In genomic region chr10:85598093-85598599, GRCm38 (mm10) we compare ENCODE assay signal across 8 mouse cellular contexts.
DNase-seq lines count a peak whose midpoint lies in the region; ATAC-seq and TF ChIP-seq lines count a peak whose summit lies in the region.

No protein-coding gene starts in this region.

- peak; percentile 35 for ATAC-seq in forebrain, embryonic 11.5 days (replicated peaks; ENCODE audit: low FRiP score)
- peak; percentile 42 for ATAC-seq in heart, embryonic 14.5 days (ENCODE audit: insufficient number of reproducible peaks, insufficient read depth, low FRiP score, low read depth)
- ATAC-seq in megakaryocyte progenitor cell, adult 5-6 weeks (replicated peaks; ENCODE audit: poor library complexity): 0 out of 2 replicates have a peak, but pooled peaks have one; percentile 11

- no peaks in the 10 kb centered on the region; the same call in 1 of the 2 replicates for H3K27me3 ChIP-seq in ES-Bruce4 (ENCODE audit: control insufficient read depth, insufficient read depth, low read length, poor library complexity, severe bottlenecking)
- no peaks in the 10 kb centered on the region for H3K27me3 ChIP-seq in forebrain, embryonic 11.5 days (ENCODE audit: control insufficient read depth, insufficient read depth, low read length)
- peaks cover 16% of the 10 kb centered on the region; the same call in 1 of the 2 replicates for H3K27me3 ChIP-seq in heart, embryonic 14.5 days (ENCODE audit: control insufficient read depth, insufficient read depth, low read length)

- no peaks in the 10 kb centered on the region for H3K9me3 ChIP-seq in ES-Bruce4 (replicated peaks; ENCODE audit: control insufficient read depth, insufficient read depth, low read length, poor library complexity, severe bottlenecking)
- no peaks in the 10 kb centered on the region for H3K9me3 ChIP-seq in forebrain, embryonic 11.5 days (ENCODE audit: control insufficient read depth, low read length)
- no peaks in the 10 kb centered on the region for H3K9me3 ChIP-seq in heart, embryonic 14.5 days (ENCODE audit: control insufficient read depth, low read length)

- no peaks in the 10 kb centered on the region for H3K36me3 ChIP-seq in ES-Bruce4 (ENCODE audit: control insufficient read depth, insufficient read depth, low read length, poor library complexity, severe bottlenecking)
- no peaks in the 10 kb centered on the region for H3K36me3 ChIP-seq in forebrain, embryonic 11.5 days (ENCODE audit: control insufficient read depth, insufficient read depth, low read length)
- H3K36me3 ChIP-seq in heart, embryonic 14.5 days (ENCODE audit: control insufficient read depth, insufficient read depth, low read length): no peaks in the 10 kb centered on the region

- WGBS in forebrain, embryonic 11.5 days: 51% methylated on average over 9 of the region's 9 CpGs
- WGBS in heart, embryonic 14.5 days: 25% methylated on average over 9 of the region's 9 CpGs

- peak; percentile 73 to 75 for DNase-seq in adrenal gland, postnatal 36 days
- peak; percentile 53 for DNase-seq in forebrain, embryonic 11.5 days (ENCODE audit: low spot score)
- peak; percentile 65 to 66 for DNase-seq in layer of hippocampus, postnatal 10 days (ENCODE audit: low spot score in 2 of 2)
- no peak for DNase-seq in thymus, postnatal 0 days (ENCODE audit: low spot score)
- DNase-seq in natural killer cell, adult 2 months (ENCODE audit: low spot score in 2 of 2): no peak

- peaks cover 2% of the 10 kb centered on the region for H3K4me1 ChIP-seq in ES-Bruce4 (ENCODE audit: control insufficient read depth, insufficient read depth, low read length)
- H3K4me1 ChIP-seq in forebrain, embryonic 11.5 days (replicated peaks; ENCODE audit: control insufficient read depth, insufficient read depth, low read length): 0 out of 2 replicates have a peak, but pooled peaks cover 2% of the 10 kb centered on the region
- H3K4me1 ChIP-seq in heart, embryonic 14.5 days (ENCODE audit: control insufficient read depth in 2 of 2, insufficient read depth in 2 of 2, low read length in 2 of 2): peaks cover 0 to 5% of the 10 kb centered on the region in 2 experiments; a peak in 2 of 4 replicates

- H3K4me2 ChIP-seq in forebrain, embryonic 11.5 days (ENCODE audit: low read depth, low read length, severe bottlenecking): peak overlapping the region; percentile 74
- H3K4me2 ChIP-seq in heart, embryonic 14.5 days (ENCODE audit: low read length): peak overlapping the region; percentile 73

- no peak for TF ChIP-seq CTCF in ES-Bruce4 (IDR thresholded peaks at IDR 0.05; ENCODE audit: low read depth, low read length)

- no peak overlapping the region for H3K27ac ChIP-seq in ES-Bruce4 (ENCODE audit: insufficient read depth, low read length)
- H3K27ac ChIP-seq in forebrain, embryonic 11.5 days (ENCODE audit: low read depth, low read length): no peak overlapping the region
- no peak overlapping the region for H3K27ac ChIP-seq in heart, embryonic 14.5 days (replicated peaks in 1 of 2; ENCODE audit: control insufficient read depth in 1 of 2, insufficient read depth in 1 of 2, low read depth in 2 of 2, low read length in 2 of 2)

- no peak for TF ChIP-seq EP300 in ES-Bruce4 (IDR thresholded peaks at IDR 0.05; ENCODE audit: insufficient read depth, low read depth, low read length)

- TF ChIP-seq POLR2A in ES-Bruce4 (IDR thresholded peaks at IDR 0.05; ENCODE audit: insufficient read depth, low read length): no peak

- H3K4me3 ChIP-seq in ES-Bruce4 (ENCODE audit: low read depth, low read length): peak overlapping the region; percentile 46
- H3K4me3 ChIP-seq in forebrain, embryonic 11.5 days (ENCODE audit: low read depth, low read length): peak overlapping the region; percentile 32
- H3K4me3 ChIP-seq in heart, embryonic 14.5 days (ENCODE audit: control insufficient read depth in 1 of 2, insufficient read depth in 1 of 2, low read depth in 1 of 2, low read length in 2 of 2): peak overlapping the region; percentile 40 to 41

- H3K9ac ChIP-seq in ES-Bruce4 (ENCODE audit: low read depth, poor library complexity, severe bottlenecking): peak overlapping the region; percentile 63
- peak overlapping the region; percentile 47 for H3K9ac ChIP-seq in forebrain, embryonic 11.5 days (ENCODE audit: low read length)
- H3K9ac ChIP-seq in heart, embryonic 14.5 days (ENCODE audit: low read length): peak overlapping the region; percentile 48; the same call in 1 of the 2 replicates

Comparison
In these comparisons a context has a peak if more than half of its experiments do, and no peak if none do; other contexts are left out.
1. DNase-seq: peak in adrenal gland, postnatal 36 days (2 of 2), forebrain, embryonic 11.5 days (single experiment) and layer of hippocampus, postnatal 10 days (2 of 2); none in thymus, postnatal 0 days (single experiment) and natural killer cell, adult 2 months (0 of 2).
2. Peak in every context shown above with its lines, with median percentiles within 50 percentile points of each other: H3K4me3 ChIP-seq, H3K9ac ChIP-seq and ATAC-seq.